Mouse (Mus musculus) kidney, postnatal 0 days (tissue): ENCODE measurements at regions not wholly inside any gene's neighbourhood (a gene's known extent, or its start where the extent isn't known, plus 50 kb on each side); places are given as distances from the start of the nearest gene placed in this dataset.

Experiments
- ATAC-seq: fragments of 200-750 bp; cut with Nextera tagmentation; replicated peaks from 2 replicates; pipeline ENCODE4 v1.8.0; 2017; ENCODE audit warnings: low read depth, moderate number of reproducible peaks, moderate TSS enrichment, moderate library complexity; ENCODE audit not compliant: low FRiP score
- DNase-seq: peaks from one replicate; pipeline ENCODE4 v3.0.0-alpha.2; 2016; ENCODE audit warnings: low spot score
- H3K27ac ChIP-seq: fragments of 300-500 bp; sonication (generic); 2 replicates; pipeline ENCODE4 v1.5.1; 2014; ENCODE audit warnings: mild to moderate bottlenecking
- H3K27me3 ChIP-seq: fragments of 300-500 bp; sonication (generic); 2 replicates; pipeline ENCODE4 v1.6.1; 2014; ENCODE audit warnings: low read length, mixed read lengths; ENCODE audit not compliant: insufficient read depth
- H3K36me3 ChIP-seq: fragments of 300-500 bp; sonication (generic); 2 replicates; pipeline ENCODE4 v1.6.1; 2014; ENCODE audit warnings: low read length, mixed read lengths; ENCODE audit not compliant: insufficient read depth
- H3K4me1 ChIP-seq: fragments of 300-500 bp; sonication (generic); replicated peaks from 2 replicates; pipeline ENCODE4 v1.6.1; 2014; ENCODE audit warnings: antibody characterized with exemption, low read length, mixed read lengths; ENCODE audit not compliant: insufficient read depth
- H3K4me2 ChIP-seq: fragments of 300-500 bp; sonication (generic); 2 replicates; pipeline ENCODE4 v1.6.1; 2014; ENCODE audit warnings: mild to moderate bottlenecking, low read length, moderate library complexity, mixed read lengths
- H3K4me3 ChIP-seq: fragments of 300-500 bp; sonication (generic); replicated peaks from 2 replicates; pipeline ENCODE4 v1.5.1; 2014; ENCODE audit warnings: low read depth, low read length
- H3K9ac ChIP-seq: fragments of 300-500 bp; sonication (generic); 2 replicates; pipeline ENCODE4 v1.6.1; 2014; ENCODE audit warnings: low read depth, low read length
- H3K9me3 ChIP-seq: fragments of 300-500 bp; sonication (generic); replicated peaks from 2 replicates; pipeline ENCODE4 v1.6.1; 2016; ENCODE audit warnings: low read length, inconsistent platforms, mixed read lengths
- CTCF ChIP-seq: IDR thresholded peaks from 2 replicates; pipeline ENCODE4 v1.5.1; 2016; ENCODE audit warnings: antibody characterized with exemption, low read depth, mild to moderate bottlenecking, moderate library complexity
- WGBS: fragments of 180-500 bp; shearing (Covaris S2); extraction: QIAGEN DNeasy Blood & Tissue Kit; methylation state at CpG from one replicate; pipeline ENCODE4 v1.1.7; 2014; 5-methylcytosine and 5-hydroxymethylcytosine counted together

- Histone ChIP-seq H3K9ac (no peak overlapping the region), H3K4me2 (no peak overlapping the region), H3K4me3 (no peak overlapping the region), H3K4me1 (no peaks in the 10 kb centered on the region), H3K36me3 (no peaks in the 10 kb centered on the region), H3K9me3 (no peaks in the 10 kb centered on the region), H3K27ac (no peak overlapping the region), H3K27me3 (no peaks in the 10 kb centered on the region)
- ATAC-seq (no peak), DNase-seq (no peak)
- no peak for TF ChIP-seq CTCF
- WGBS = 88% methylated on average over 2 of the region's 2 CpGs
Measured at GRCm38 (mm10) chr8:54416691-54417090, 112.7 kb upstream of the Asb5 start.

GRCm38 (mm10) chr8:54418035-54418434 is 111.3 kb upstream of the Asb5 start:
- Histone ChIP-seq H3K27me3 (no peaks in the 10 kb centered on the region), H3K4me1 (no peaks in the 10 kb centered on the region), H3K9ac (no peak overlapping the region), H3K4me3 (no peak overlapping the region), H3K27ac (no peak overlapping the region), H3K9me3 (no peaks in the 10 kb centered on the region), H3K4me2 (no peak overlapping the region), H3K36me3 (no peaks in the 10 kb centered on the region)
- no peak for TF ChIP-seq CTCF
- ATAC-seq = no peak
- no peak for DNase-seq
- 91% methylated on average over 2 of the region's 2 CpGs for WGBS

GRCm38 (mm10) chr8:54420339-54421098 is 108.9 kb upstream of the Asb5 start:
- no peaks in the 10 kb centered on the region for H3K36me3 ChIP-seq
- no peak for TF ChIP-seq CTCF
- H3K27ac ChIP-seq = no peak overlapping the region
- H3K4me3 ChIP-seq = no peak overlapping the region
- 78% methylated on average over 6 of the region's 6 CpGs for WGBS
- no peaks in the 10 kb centered on the region for H3K4me1 ChIP-seq
- DNase-seq (no peak), ATAC-seq (no peak)
- H3K9ac ChIP-seq = no peak overlapping the region
- no peaks in the 10 kb centered on the region for H3K27me3 ChIP-seq
- no peak overlapping the region for H3K4me2 ChIP-seq
- no peaks in the 10 kb centered on the region for H3K9me3 ChIP-seq

GRCm38 (mm10) chr8:54425039-54425438 is 104.3 kb upstream of the Asb5 start:
- H3K9ac ChIP-seq = no peak overlapping the region
- no peak for TF ChIP-seq CTCF
- no peak overlapping the region for H3K4me3 ChIP-seq
- WGBS = 87% methylated on average over 3 of the region's 3 CpGs
- no peaks in the 10 kb centered on the region for H3K4me1 ChIP-seq
- H3K27me3 ChIP-seq = no peaks in the 10 kb centered on the region
- H3K4me2 ChIP-seq = no peak overlapping the region
- H3K36me3 ChIP-seq = no peaks in the 10 kb centered on the region
- DNase-seq (no peak), ATAC-seq (no peak)
- H3K9me3 ChIP-seq = no peaks in the 10 kb centered on the region
- no peak overlapping the region for H3K27ac ChIP-seq

- H3K4me1 ChIP-seq = no peaks in the 10 kb centered on the region
- H3K4me2 ChIP-seq = no peak overlapping the region
- no peak overlapping the region for H3K9ac ChIP-seq
- H3K9me3 ChIP-seq = no peaks in the 10 kb centered on the region
- WGBS = 86% methylated on average over 5 of the region's 5 CpGs
- H3K36me3 ChIP-seq = no peaks in the 10 kb centered on the region
- H3K27me3 ChIP-seq = no peaks in the 10 kb centered on the region
- no peak overlapping the region for H3K4me3 ChIP-seq
- DNase-seq (no peak), ATAC-seq (no peak)
- TF ChIP-seq CTCF = no peak
- H3K27ac ChIP-seq = no peak overlapping the region
Measured at GRCm38 (mm10) chr8:54435694-54436093, 93.7 kb upstream of the Asb5 start.

- 79% methylated on average over 3 of the region's 3 CpGs for WGBS
Measured at GRCm38 (mm10) chr8:54441143-54441542, 88.2 kb upstream of the Asb5 start.

GRCm38 (mm10) chr8:54442395-54442794 is 87.0 kb upstream of the Asb5 start:
- no peak overlapping the region for H3K27ac ChIP-seq
- H3K9ac ChIP-seq = no peak overlapping the region
- no peak for ATAC-seq
- no peaks in the 10 kb centered on the region for H3K36me3 ChIP-seq
- H3K4me2 ChIP-seq = no peak overlapping the region
- no peak for TF ChIP-seq CTCF
- H3K9me3 ChIP-seq = no peaks in the 10 kb centered on the region
- DNase-seq = no peak
- no peaks in the 10 kb centered on the region for H3K4me1 ChIP-seq
- WGBS = 51% methylated on average over 1 of the region's 1 CpGs
- H3K27me3 ChIP-seq = no peaks in the 10 kb centered on the region
- H3K4me3 ChIP-seq = no peak overlapping the region

More at GRCm38 (mm10) chr8:54441143-54441542, 88.2 kb upstream of the Asb5 start:
- H3K9ac ChIP-seq = no peak overlapping the region
- no peak for TF ChIP-seq CTCF
- no peaks in the 10 kb centered on the region for H3K9me3 ChIP-seq
- DNase-seq = no peak
- H3K27me3 ChIP-seq = no peaks in the 10 kb centered on the region
- no peak overlapping the region for H3K27ac ChIP-seq
- H3K4me1 ChIP-seq = no peaks in the 10 kb centered on the region
- no peak for ATAC-seq
- no peaks in the 10 kb centered on the region for H3K36me3 ChIP-seq
- H3K4me2 ChIP-seq = no peak overlapping the region
- no peak overlapping the region for H3K4me3 ChIP-seq
